Mouse (Mus musculus) mouse trophoblast stem cell (cell line): ENCODE results near the gene Clcn7.

Experiments used
- in situ Hi-C, 2 experiments: fragments of 300-500 bp; cut with MseI, MboI; formaldehyde crosslinking; loops; 2 replicates in 1 of 2; 3 replicates in 1 of 2; pipeline ENCODE4 v1.15.1; 2025

Gene Clcn7

DNA sequence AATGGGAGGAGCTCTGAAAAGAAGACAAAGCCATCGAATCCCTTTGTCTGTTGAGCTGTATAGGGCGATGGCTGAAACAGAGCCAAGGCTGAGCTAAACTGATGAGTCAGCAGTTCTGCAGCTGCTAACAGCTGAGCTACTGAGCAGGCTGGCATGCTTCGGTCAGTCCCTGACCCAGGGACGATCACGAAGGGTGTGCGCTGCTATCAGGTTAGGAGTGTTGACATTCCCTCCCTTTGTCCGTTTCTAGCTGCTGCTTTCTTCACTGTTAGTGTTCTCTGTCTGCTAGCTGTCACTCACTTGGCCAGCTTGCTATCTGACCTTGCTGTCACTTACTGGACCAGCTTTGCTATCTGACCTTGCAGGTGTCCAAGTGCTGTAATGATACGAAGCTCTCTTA, 6.1 kb upstream of the Clcn7 start:
- in situ Hi-C loops: no loop called here

DNA sequence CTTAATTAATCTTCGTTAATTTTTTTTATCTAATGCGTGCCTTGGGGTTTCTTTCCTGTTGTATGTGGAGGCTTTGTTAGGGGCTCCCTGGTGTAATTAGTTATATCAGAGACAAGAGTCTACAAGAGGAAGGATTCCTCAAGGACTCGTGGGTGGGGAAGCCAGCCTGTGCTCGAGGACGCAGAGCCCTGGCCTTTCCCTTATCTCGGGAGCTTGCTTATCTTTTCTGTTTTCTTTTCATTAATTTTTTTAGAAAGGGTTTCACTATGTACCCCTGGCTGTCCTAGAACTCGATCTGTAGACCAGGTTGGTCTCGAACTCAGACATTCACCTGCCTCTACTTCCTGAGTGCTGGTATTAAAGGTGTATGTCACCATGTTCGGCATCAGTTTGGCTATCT, 5.5 kb upstream of the Clcn7 start:
- in situ Hi-C loops: no loop called here

DNA sequence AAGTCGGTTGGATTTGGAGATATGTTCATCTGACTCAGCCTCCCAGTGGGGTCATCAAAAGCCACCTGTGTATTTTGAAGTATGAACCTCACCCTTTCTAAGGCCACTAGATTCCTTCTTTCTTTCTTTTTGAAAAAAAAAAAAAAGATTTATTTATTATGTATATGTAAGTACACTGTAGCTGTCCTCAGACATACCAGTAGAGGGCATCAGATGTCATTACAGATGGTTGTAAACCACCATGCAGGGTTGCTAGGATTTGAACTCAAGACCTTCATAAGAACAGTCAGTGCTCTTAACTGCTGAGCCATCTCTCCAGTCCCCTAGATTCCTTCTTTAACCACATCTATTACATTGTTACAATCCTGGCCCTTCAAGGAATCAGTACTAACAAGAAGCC, 3.1 kb upstream of the Clcn7 start:
- in situ Hi-C loops: no loop called here

DNA sequence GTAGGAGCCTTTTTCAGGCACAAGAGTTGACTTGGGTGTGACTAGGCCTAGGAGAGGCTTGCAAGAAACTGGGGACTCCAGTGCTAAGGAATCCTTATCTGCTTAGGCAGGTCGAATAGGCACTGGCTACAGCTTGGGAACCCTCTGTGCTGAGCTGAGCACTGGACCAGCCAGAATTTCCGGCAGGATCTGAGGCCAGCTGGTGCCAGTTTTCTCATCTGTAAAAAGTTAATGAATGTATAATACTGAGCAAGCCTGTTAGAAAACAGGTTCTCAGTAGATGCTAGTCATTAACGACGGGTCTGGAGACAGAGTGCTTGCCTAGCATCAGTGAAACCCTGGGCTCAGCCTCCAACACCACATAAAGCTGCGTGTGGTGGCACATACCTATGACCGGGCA, 2.4 kb downstream of the Clcn7 start:
- in situ Hi-C loops: no loop called here

DNA sequence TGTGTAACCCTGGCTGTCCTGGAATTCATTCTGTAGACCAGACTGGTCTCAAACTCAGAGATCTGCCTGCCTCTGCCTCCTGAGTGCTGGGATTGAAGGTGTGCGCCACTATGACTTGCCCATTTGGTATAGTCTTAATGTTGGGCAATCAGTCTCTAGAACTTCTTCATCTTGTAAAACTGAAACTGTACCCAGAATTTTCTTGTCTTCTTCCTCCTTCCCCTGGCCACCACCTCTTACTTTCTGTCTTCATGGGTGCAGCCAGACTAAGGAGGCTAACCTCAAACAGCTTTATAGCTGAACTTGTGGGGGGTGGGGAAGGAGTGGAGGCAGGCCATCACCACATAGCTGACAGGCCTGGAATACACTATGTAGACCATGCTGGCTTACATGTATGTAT, 5.6 kb downstream of the Clcn7 start:
- in situ Hi-C loops: no loop called here

DNA sequence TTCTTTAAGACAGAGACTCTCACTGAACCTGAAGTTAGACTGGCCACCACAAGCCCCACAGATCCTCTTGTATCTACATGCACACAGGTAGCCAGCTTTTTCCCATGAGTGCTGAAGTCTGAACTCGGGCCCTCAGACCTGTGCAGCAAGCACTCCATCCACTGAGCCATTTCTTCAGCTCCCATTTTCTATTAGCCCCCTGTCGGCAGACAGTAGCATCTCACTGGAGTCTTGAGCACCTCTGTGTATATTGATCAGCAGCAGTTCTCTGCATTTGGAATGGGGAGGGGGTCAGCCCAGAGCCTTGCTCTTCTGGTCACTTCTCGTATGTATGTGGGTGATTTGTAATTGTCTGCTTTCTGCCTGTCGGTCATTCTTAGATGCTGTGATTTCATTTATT, 6.8 kb downstream of the Clcn7 start:
- in situ Hi-C loops: no loop called here

DNA sequence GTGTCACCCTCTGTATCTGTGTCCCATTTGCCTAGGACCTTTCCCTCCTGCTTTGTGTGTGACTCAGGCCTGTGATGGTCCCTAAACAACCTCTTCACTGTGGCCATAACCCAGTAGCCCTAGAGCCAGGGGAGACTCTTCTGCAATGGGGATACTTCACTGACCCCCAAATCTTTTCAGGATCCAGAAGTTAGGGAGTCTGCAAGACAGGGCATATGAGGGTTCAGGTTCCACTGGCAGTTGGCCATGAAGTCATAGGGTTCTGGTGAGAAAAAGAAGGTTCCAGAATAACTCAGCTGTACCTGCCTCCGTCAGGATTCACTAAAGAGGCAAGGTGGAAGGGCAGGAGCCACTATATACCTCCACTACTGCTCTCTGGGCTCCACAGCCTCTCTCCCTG, 29.0 kb downstream of the Clcn7 start, which contains the start of gene Ccdc154:
Gene Ccdc154 (plus strand): TSS at position 301 of the 400 bp plus-strand sequence.
- in situ Hi-C loops: no loop called here

DNA sequence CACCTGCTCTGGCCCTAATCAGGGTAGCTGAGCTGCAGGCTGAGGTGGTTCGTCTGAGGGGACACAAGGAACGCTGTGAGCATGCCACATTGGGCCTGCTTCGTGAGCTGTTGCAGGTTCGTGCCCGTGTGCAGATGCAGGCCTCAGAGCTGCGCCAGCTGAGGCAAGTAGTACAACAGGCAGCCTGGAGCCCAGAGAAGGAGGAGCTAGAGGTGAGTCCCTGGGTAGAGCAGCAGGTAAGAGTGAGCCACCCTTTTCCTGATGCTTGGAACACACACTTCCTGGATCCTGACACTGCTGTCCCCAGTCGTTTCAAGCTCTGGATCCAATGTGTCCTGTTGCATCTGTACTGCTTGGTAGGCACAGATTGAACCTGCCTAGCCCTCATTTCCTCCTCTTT, 30.2 kb downstream of the Clcn7 start:
- in situ Hi-C loops: no loop called here

DNA sequence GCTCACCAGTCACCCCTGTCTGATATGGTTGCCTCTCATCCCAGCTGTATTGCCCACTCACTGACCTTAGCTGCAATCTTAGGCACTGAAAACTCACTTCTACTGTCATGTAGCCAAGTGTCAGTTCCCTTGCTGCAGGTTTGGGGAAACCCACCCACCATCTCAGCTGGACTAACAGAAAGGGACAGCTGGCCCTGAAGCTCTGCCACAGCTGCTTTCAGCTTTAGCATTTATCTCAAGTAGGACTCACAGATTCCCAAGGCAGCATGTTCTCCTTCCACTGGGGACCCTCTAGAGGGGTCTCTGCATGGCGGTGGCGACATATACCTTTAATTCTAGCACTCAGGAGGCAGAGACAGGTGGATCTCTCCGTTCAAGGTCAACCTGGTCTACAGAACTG, 31.6 kb downstream of the Clcn7 start:
- in situ Hi-C loops: no loop called here

DNA sequence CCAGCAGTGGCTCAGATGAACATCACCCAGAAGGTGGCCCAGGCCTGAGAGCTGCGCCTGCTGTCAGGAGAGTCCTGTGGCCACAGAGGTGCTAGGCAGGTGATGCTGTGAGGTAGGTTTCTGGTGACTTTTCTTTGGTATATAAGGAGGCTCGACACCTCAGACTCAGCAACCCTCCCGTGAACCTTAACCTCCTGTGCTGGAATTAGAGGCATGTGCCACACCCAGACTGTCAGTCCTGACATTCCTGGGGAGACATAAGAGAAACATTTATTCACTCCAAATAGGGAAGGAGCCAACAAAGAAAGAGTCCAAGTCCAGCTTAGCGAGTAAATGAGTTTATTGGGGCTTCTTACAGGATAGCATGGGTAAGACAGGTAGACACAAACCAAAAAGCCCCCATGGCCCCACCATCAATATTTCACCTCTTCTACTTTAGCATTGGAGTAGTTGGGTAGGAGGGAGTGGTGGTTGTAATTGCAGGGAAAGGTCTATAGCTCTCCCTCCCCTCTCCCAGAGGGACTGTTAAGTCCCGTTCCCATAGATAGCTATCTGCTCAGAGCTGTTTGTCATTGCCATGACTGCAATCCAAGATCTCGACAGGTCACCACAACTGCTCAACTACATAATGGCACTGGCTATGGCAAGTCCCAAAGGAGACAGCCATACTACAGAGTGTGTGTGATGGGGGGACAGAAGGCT, 32.9 kb downstream of the Clcn7 start:
- in situ Hi-C loops: no loop called here

DNA sequence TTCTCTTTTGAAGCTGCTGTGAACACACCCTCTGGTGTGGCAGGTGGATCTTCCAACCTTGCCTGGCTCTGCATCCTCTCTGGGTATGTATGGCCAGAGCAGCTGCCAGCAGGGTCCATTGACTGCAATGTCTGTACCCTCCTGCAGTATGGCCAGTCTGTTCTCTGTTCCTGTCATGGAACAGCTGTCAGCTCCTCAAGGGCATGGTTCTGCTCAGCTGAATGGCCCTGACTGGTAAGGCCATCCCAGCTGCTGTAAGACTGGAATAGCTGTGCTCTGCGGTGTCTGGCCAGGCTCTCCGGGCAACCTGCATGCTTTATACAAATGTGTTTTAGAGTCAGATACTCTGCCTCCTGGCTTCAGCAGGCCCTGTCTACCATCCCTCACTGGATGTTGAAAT, 36.5 kb downstream of the Clcn7 start:
- in situ Hi-C loops: no loop called here

DNA sequence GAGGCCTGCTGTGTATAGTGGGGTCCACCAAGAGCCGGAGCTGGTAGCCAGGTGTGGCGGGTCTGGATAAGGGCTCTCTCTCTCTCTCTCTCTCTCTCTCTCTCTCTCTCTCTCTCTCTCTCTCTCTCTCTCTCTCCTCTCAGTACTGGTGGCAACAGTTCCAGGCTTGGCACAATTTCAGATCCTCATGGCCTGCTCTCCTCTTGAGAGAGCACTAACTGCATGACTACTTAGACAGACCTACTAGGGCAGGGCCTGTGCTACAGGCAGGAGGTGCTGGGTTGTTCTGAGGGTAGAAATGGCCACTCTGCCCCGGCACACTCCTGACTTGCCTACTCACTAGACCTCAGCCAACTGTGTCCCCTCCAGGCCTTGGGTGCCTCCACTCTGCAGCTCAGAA, 39.4 kb downstream of the Clcn7 start:
- in situ Hi-C loops: no loop called here

DNA sequence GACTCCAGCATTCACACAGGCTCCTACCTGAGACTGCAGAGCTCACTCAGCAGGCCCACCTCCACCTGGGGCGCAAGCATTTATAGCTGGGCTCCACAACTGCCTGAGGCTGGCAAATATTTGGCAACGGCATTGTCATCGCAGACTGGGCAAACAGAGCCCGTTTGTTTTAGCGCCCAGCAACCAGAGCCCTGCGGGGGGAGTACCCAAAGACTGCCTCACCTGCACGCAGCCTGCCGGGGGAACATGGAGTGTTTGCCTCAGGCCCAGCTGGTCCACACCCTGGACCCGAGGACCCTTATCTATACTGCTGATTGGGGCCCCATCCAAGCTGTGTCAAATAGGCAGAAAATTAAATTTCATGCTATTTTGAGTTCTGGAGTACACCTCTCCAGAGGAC, 42.2 kb downstream of the Clcn7 start, which contains the start of gene Gm38655:
Gene Gm38655 (minus strand): TSS at position 61 of the 400 bp plus-strand sequence.
- in situ Hi-C loops: no loop called here

DNA sequence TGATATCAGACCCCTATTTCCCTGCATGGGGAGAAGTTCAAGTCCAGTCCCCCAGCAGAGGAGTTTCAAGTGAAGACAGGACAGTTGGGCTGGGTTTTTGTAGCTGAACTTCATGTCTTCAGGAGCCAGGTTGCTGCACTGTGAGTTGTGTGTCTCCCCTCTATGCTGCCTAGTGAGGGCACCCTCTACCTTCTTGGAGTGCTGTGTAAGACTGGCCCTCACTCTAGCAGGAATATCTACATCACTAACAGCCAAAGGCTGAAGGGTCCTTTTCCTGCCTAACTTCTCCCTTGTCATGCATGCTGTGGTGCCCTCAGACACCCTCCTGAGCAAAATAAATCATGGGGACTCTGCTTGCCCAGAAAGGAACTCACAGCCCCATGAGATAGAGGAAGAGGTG, 50.0 kb downstream of the Clcn7 start:
- in situ Hi-C loops: no loop called here

DNA sequence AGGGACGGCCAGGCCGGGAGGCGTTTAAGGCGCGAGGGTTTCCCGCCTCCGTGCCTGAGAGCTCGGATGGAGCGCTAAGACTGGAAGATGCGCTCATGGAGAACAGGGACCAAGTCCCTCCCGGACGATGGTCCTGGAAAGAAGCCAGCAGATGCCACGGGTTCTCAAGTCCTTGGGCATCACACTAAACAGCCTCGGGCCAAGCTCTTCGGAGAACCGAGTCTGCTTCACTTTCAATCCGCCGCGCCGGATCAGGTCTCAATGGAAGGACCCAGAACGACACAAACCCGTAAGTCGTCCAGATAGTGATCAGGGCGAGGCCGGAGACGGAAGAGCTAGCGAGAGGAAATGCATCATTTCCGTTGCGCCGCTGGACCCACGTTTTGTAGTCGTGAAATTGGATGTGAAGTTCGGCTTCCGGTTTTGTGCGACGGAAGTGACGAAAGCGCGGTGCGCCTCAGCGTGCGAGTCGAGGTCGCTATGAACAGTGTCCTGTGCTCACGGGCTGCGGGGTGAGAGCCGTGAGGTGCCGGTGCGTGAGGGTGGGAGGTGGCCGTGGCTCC, 51.0 kb downstream of the Clcn7 start, which contains the start of gene BC003965:
Gene BC003965 (plus strand): TSS at position 426 of the 563 bp plus-strand sequence.
- in situ Hi-C loops: no loop called here

DNA sequence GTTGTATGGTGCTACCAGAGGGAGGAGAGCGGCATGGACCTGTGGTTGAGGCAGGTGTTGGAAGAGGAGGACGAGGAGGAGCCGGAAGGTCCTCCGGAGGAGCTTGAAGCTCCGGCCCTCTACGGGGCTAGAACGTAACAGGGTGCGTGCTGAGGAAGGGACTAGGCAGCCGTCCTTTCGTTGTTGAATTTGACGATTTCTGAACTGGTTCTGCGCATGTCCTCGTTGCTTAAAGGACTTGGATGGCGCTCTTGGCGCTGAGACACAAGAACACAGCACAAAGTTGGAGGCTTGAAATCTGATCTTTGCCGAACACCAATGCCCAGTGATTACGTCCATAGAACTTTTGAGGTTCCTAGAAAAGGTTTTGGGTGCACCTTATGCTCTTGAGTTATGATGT, 51.8 kb downstream of the Clcn7 start:
- in situ Hi-C loops: no loop called here

DNA sequence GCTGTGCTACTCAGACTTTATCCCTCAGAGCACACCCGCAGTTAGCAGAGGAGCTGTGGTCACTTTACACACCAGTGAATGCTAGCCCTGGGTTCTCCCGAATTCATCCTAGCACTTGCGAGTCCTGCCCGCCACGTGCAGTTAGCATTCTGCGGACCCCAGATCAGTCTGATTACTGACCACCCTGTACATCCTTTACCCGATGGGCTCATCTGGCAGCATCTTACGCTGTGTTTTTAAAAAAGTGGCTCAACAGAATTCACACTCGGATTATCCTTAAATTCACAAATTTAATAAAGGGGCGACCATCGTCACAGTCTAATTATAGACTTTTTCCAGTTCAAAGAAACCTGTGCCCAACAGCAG, 54.6 kb downstream of the Clcn7 start:
- in situ Hi-C loops: no loop called here

DNA sequence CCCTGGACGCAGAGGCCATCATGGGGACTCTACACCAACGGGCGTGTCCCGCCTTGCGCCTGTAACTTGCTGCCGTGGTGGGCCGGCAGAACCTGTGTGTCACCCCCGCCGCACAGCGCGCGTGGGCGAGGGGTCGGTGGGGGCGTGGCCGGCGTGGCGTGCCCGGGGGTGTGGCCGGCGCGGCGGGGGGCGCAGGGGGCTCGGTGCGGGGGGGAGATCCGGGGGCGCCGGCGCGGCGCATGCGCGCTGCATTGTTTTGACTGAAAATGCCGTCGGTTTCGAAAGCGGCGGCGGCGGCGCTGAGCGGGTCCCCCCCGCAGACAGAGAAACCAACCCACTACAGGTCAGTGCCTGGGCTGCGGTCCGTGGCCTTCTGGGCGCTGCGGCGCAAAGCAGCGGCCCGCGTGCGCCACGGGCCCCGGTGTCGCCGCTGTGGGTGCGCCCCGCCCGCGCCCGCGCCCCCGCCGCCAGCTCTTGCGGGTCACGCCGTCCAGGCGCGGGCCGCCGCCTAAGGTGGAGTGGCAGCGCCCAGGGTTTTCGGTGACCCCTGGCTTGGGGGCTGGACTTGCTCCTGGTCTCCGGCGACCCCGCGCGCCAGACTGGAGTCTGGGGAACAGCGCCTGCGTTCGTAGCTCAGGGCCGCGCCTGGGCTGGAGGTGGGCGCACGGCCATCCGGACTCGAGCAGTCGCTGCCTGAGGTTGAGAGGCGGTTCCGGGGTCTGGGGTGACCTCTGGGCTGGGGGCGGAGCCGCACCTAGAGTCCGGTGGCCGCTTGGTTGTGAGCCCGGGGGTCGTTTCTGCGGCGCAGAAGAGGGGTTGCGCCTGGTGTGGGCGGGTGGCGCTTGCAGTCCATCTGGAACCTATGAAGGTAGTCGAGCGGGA, 55.2 kb downstream of the Clcn7 start, which contains the start of gene Unkl:
Gene Unkl (plus strand): TSS at position 248 of the 882 bp plus-strand sequence.
- in situ Hi-C loops: no loop called here

DNA sequence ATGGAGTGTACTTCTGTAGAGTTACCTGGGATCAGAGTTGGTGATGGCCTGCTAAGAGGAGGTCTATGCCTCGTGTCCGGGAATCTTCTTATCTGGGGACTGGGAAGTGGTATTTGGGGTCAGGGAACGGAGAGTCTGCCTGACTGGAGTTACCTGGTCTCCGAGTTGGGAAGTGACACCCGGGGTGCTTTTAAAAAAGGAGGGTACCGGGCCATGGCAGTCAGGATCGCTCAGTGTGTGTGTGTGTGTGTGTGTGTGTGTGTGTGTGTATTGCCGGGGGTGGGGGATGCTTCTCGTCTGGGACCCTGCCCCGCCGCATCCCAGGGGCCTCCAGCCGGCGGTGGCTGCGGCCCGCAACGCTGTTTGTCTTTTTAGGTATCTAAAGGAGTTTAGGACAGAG, 55.9 kb downstream of the Clcn7 start:
- in situ Hi-C loops: no loop called here

DNA sequence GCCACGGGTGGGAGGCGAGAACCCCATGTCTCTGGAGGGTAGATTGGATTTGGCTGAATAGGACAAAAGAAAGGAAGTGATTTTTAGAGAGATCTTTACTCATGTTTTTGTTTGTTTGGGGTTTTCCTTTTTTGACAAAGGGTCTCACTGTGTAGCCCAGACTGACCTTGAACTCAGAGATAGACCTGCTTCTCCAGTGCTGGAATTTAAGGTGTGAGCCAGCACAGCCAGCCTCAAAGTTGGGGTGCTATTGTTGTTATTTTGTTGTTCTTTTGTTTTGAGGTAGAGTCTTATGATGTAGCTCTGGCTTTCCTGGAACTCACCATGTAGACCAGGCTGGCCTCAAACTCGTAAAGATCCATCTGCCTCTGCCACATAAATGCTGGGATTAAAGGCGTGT, 69.2 kb downstream of the Clcn7 start:
- in situ Hi-C loops: no loop called here

DNA sequence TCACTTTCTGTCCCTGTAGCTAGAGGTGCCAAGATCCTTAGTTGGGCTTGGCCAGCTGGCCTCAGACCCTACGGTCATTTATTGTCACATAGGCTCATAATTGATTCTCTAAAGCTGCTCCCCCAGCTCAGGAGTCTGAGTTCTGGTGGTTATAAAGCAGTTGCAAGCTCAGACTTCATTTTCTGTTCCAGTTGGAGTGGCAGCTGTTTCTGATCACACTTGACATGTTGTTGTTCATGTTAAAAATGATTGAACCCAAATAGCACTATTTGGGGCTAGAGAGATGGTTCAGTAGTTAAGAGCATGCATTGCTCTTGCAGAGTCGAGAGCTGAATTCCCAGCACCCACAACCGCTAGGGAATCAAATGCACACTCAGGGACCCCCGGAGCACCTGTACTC, 76.8 kb downstream of the Clcn7 start:
- in situ Hi-C loops: no loop called here

DNA sequence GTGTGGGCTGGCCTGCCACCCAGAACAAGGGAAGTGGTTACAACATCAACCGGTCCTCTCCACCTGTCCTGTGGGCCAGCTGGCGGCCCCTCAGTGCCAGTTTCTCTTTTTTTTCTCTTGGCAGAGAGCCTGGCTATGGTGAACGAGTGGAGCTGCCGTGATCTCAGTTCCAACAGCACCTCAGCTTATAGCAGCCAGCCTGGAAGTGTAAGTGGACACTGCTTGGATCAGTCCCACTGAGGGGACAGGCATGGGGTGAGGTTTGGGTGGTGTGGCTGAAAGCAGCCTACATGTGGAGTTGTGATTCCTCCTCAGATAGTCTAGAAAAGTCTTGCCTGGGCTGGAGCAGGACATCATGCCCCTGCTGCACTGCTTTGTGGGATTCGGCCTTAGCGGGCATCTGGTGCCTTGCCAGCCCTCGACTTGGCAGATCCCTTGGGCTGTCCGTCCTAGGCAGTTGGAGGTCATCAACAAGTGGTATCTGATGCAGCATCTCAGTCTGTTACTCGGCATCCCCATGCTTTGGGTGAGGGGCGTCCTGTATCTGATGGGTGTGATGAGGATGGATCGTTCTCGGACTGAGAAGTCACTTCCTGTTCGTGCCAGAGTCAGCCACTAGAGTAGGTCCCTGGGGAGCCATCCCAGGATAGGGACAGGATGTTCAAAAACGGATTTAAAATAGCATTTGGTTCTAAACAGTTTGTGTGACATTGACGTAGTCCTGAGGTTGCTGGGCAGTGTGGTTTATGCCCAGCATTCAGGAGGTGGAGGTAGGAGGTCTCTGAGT, 77.7 kb downstream of the Clcn7 start:
- in situ Hi-C loops: no loop called here
